Mouse (Mus musculus): Measurements from ENCODE around the gene Rft1. TPM values are rescaled to one million over a fixed set of nuclear protein-coding genes. Genes with fewer than 3 reads are reported as not detected.

The Rft1 gene
- total and polyA plus RNA-seq, 3 experiments = 9.1 to 11.3 TPM; not detected in 1

- Histone ChIP-seq H3K27me3 (ENCODE audit: control insufficient read depth in 1 of 2, insufficient read depth in 2 of 2, low read length in 2 of 2) (no peaks in the 10 kb centered on the region), H3K79me2 (ENCODE audit: control insufficient read depth, insufficient read depth, low read length, poor library complexity) (no peaks in the 10 kb centered on the region; the same call in 1 of the 2 replicates), H3K4me1 (ENCODE audit: control insufficient read depth in 1 of 2, insufficient read depth in 2 of 2, low read length in 2 of 2) (peaks cover 2 to 6% of the 10 kb centered on the region in 2 experiments; a peak in 3 of 4 replicates), H3K36me3 (ENCODE audit: control insufficient read depth in 1 of 2, insufficient read depth in 2 of 2, low read length in 2 of 2) (peaks cover 3% of the 10 kb centered on the region in 2 experiments; a peak in 3 of 4 replicates), H3K27ac (ENCODE audit: control insufficient read depth, low read depth, low read length) (no peak overlapping the region), H3K9ac (ENCODE audit: control insufficient read depth, low read depth, low read length, poor library complexity, severe bottlenecking) (no peak overlapping the region), H3K9me3 (replicated peaks; ENCODE audit: insufficient read depth, low read length) (no peaks in the 10 kb centered on the region), H3K4me3 (ENCODE audit: control insufficient read depth in 1 of 2, insufficient read depth in 1 of 2, low read depth in 2 of 2, low read length in 2 of 2) (no peak overlapping the region)
- no peak for DNase-seq (ENCODE audit: low read depth, low spot score)
- TF ChIP-seq KAT2A (conservative IDR thresholded peaks at IDR 0.05; ENCODE audit: low read depth, low read length) (no peak), POLR2AphosphoS5 (IDR thresholded peaks at IDR 0.05; ENCODE audit: borderline replicate concordance, low read depth, low read length) (no peak), POLR2AphosphoS2 (IDR thresholded peaks at IDR 0.05; ENCODE audit: low read length) (no peak), SIN3A (IDR thresholded peaks at IDR 0.05; ENCODE audit: low read length) (no peak), CHD1 (IDR thresholded peaks at IDR 0.05; ENCODE audit: low read depth, low read length) (no peak), MAX (IDR thresholded peaks at IDR 0.05; ENCODE audit: low read length) (no peak), TBP (IDR thresholded peaks at IDR 0.05; ENCODE audit: low read depth, low read length) (no peak), ZKSCAN1 (IDR thresholded peaks at IDR 0.05; ENCODE audit: low read depth, low read length) (no peak), ELF1 (IDR thresholded peaks at IDR 0.05; ENCODE audit: low read depth, low read length) (no peak), NRF1 (IDR thresholded peaks at IDR 0.05; ENCODE audit: insufficient read depth, low read depth, low read length, poor library complexity, severe bottlenecking) (no peak), USF1 (IDR thresholded peaks at IDR 0.05; ENCODE audit: low read depth, low read length) (no peak), CHD2 (IDR thresholded peaks at IDR 0.05; ENCODE audit: low read length) (no peak), MEF2A (IDR thresholded peaks at IDR 0.05; ENCODE audit: extremely low read depth, insufficient replicate concordance, low read depth, low read length, poor library complexity, severe bottlenecking) (no peak)
Measured at GRCm38 (mm10) chr14:30610304-30610703, 43.9 kb upstream of the Rft1 start.

- peaks cover 3% of the 10 kb centered on the region in 2 experiments; a peak in 3 of 4 replicates for H3K36me3 ChIP-seq (ENCODE audit: control insufficient read depth in 1 of 2, insufficient read depth in 2 of 2, low read length in 2 of 2)
Measured at GRCm38 (mm10) chr14:30610940-30611339, 43.2 kb upstream of the Rft1 start.

More at GRCm38 (mm10) chr14:30610940-30611339, 43.2 kb upstream of the Rft1 start:
- H3K79me2 ChIP-seq (ENCODE audit: control insufficient read depth, insufficient read depth, low read length, poor library complexity) = no peaks in the 10 kb centered on the region; the same call in 1 of the 2 replicates
- H3K4me1 ChIP-seq (ENCODE audit: control insufficient read depth in 1 of 2, insufficient read depth in 2 of 2, low read length in 2 of 2) = peaks cover 2 to 6% of the 10 kb centered on the region in 2 experiments; a peak in 3 of 4 replicates
- no peak for TF ChIP-seq MAZ (IDR thresholded peaks at IDR 0.05; ENCODE audit: low read depth, low read length)
- TF ChIP-seq ZKSCAN1 (IDR thresholded peaks at IDR 0.05; ENCODE audit: low read depth, low read length) = no peak
- no peak for TF ChIP-seq GABPA (IDR thresholded peaks at IDR 0.05; ENCODE audit: low read depth, low read length)
- TF ChIP-seq MEF2A (IDR thresholded peaks at IDR 0.05; ENCODE audit: extremely low read depth, insufficient replicate concordance, low read depth, low read length, poor library complexity, severe bottlenecking) = no peak
- no peak for TF ChIP-seq ZC3H11A (IDR thresholded peaks at IDR 0.05; ENCODE audit: low read depth, low read length)
- TF ChIP-seq MAX (IDR thresholded peaks at IDR 0.05; ENCODE audit: low read length) = no peak
- no peak for TF ChIP-seq SIN3A (IDR thresholded peaks at IDR 0.05; ENCODE audit: low read length)
- TF ChIP-seq POLR2AphosphoS5 (IDR thresholded peaks at IDR 0.05; ENCODE audit: borderline replicate concordance, low read depth, low read length) = no peak
- no peak for TF ChIP-seq CHD2 (IDR thresholded peaks at IDR 0.05; ENCODE audit: low read length)
- no peak for TF ChIP-seq CHD1 (IDR thresholded peaks at IDR 0.05; ENCODE audit: low read depth, low read length)
- TF ChIP-seq USF1 (IDR thresholded peaks at IDR 0.05; ENCODE audit: low read depth, low read length) = no peak
- H3K27ac ChIP-seq (ENCODE audit: control insufficient read depth, low read depth, low read length) = no peak overlapping the region
- DNase-seq (ENCODE audit: low read depth, low spot score) = no peak
- H3K4me3 ChIP-seq (ENCODE audit: control insufficient read depth in 1 of 2, insufficient read depth in 1 of 2, low read depth in 2 of 2, low read length in 2 of 2) = no peak overlapping the region
- no peaks in the 10 kb centered on the region for H3K27me3 ChIP-seq (ENCODE audit: control insufficient read depth in 1 of 2, insufficient read depth in 2 of 2, low read length in 2 of 2)
- no peaks in the 10 kb centered on the region for H3K9me3 ChIP-seq (replicated peaks; ENCODE audit: insufficient read depth, low read length)
- no peak overlapping the region for H3K9ac ChIP-seq (ENCODE audit: control insufficient read depth, low read depth, low read length, poor library complexity, severe bottlenecking)
